Mouse (Mus musculus): ENCODE measurements around the gene Nufip1.

GRCm38 (mm10) chr14:76068296-76068695, 42.4 kb upstream of the Nufip1 start:
- TF ChIP-seq MAFK (IDR thresholded peaks at IDR 0.05; ENCODE audit: insufficient read depth, low read depth, low read length) (no peak), ZC3H11A (IDR thresholded peaks at IDR 0.05; ENCODE audit: borderline replicate concordance, low read depth, low read length) (no peak), CHD2 (IDR thresholded peaks at IDR 0.05; ENCODE audit: low read depth, low read length) (no peak)
